Mouse (Mus musculus) forebrain, embryonic 13.5 days (tissue): ENCODE data around the gene A730049H05Rik. TPM values are rescaled to one million over a fixed set of nuclear protein-coding genes. Genes with fewer than 3 reads are reported as not detected.

Experiments
- ATAC-seq: fragments of 200-750 bp; cut with Nextera tagmentation; 2 replicates; pipeline ENCODE4 v1.8.0; 2017
- H3K27ac ChIP-seq: fragments of 300-500 bp; sonication (generic); 2 replicates; pipeline ENCODE4 v1.5.1; 2015; ENCODE audit warnings: inconsistent platforms, mild to moderate bottlenecking, moderate library complexity
- H3K27me3 ChIP-seq: fragments of 300-500 bp; sonication (generic); 2 replicates; pipeline ENCODE4 v1.6.1; 2015; ENCODE audit warnings: mild to moderate bottlenecking, inconsistent platforms
- H3K36me3 ChIP-seq: fragments of 300-500 bp; sonication (generic); 2 replicates; pipeline ENCODE4 v1.6.1; 2015; ENCODE audit warnings: mild to moderate bottlenecking, inconsistent platforms; ENCODE audit not compliant: poor library complexity, severe bottlenecking
- H3K4me1 ChIP-seq: fragments of 300-500 bp; sonication (generic); 2 replicates; pipeline ENCODE4 v1.6.1; 2015; ENCODE audit warnings: inconsistent platforms
- H3K4me2 ChIP-seq: fragments of 300-500 bp; sonication (generic); 2 replicates; pipeline ENCODE4 v1.6.1; 2015; ENCODE audit warnings: inconsistent platforms, mild to moderate bottlenecking, moderate library complexity
- H3K4me3 ChIP-seq: fragments of 300-500 bp; sonication (generic); 2 replicates; pipeline ENCODE4 v1.5.1; 2015; ENCODE audit warnings: mild to moderate bottlenecking, inconsistent platforms
- H3K9ac ChIP-seq: fragments of 300-500 bp; sonication (generic); 2 replicates; pipeline ENCODE4 v1.6.1; 2015; ENCODE audit warnings: mild to moderate bottlenecking, inconsistent platforms
- H3K9me3 ChIP-seq: fragments of 300-500 bp; sonication (generic); replicated peaks from 2 replicates; pipeline ENCODE4 v1.6.1; 2016; ENCODE audit warnings: inconsistent platforms
- WGBS: fragments of 180-500 bp; shearing (Covaris S2); methylation state at CpG from one replicate; pipeline ENCODE4 v1.1.7; 2015; 5-methylcytosine and 5-hydroxymethylcytosine counted together
- polyA plus RNA-seq: library from polyadenylated mRNA; unstranded; fragments of >200 nt; fragmentation: Nextera tagmentation; extraction: Ambion mirVana; gene quantifications from 2 replicates; pipeline ENCODE4 v1.2.1, GENCODE M21; 2015

A730049H05Rik gene
- polyA plus RNA-seq, 1 experiment from 2014 or later, result 0.25 TPM

DNA sequence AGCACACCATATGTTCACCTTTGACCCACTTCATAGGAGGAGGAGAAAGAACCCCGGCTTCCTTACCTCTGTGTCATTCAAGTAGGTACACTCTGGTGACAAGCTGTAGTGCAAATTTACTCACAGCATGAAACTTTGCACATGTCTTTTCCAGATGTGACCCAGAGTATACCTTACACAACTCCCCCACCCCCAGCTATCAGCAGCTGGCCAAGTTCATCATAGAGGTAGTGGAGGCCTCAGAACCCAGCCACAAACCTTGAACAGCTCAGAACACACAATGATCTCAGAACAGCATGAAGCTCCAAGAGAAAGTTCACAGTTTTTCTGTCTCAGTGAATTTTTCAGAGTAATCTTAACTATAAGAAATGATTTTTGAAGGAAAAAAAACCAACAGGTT, 75.3 kb downstream of the A730049H05Rik start:
- Histone ChIP-seq H3K36me3 (no peaks in the 10 kb centered on the region), H3K9me3 (no peaks in the 10 kb centered on the region), H3K4me2 (no peak overlapping the region), H3K4me1 (0 out of 2 replicates have a peak, but pooled peaks cover 3% of the 10 kb centered on the region), H3K4me3 (no peak overlapping the region), H3K27ac (no peak overlapping the region), H3K27me3 (no peaks in the 10 kb centered on the region), H3K9ac (no peak overlapping the region)
- no peak for ATAC-seq
- WGBS, result 74% methylated on average over 1 of the region's 1 CpGs

Other genes starting within 250 kb of the A730049H05Rik start
- gene Prickle2, start 110.3 kb upstream of the A730049H05Rik start, polyA plus RNA-seq, result 4.3 and 5.1 TPM in 2 replicates
- not detected in 2 replicates for gene Gm15737, start 52.9 kb downstream of the A730049H05Rik start, polyA plus RNA-seq
- gene Adamts9, start 127.0 kb downstream of the A730049H05Rik start, polyA plus RNA-seq, result 0.89 and 1.4 TPM in 2 replicates